Mouse (Mus musculus): ENCODE results near the gene Tln2.

Tln2 gene

DNA sequence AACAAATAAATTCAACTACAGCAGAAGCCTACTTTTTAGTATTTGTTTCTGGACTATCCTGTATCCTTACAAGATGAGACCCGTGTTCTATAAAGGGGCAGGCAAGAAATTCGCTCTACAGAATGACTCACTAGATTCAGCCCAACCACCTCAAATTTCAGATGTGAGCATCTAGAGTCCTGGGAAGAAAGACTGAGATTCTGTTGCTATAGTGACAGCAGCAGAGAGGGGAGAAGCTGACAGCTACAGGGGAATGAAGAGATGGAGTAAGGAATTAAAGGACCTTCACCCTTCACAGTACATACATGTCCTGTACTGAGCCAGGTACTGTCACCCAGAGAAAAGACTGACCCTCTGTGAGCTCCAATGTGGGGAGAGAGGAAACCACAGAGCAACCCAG is 148.8 kb downstream of the Tln2 start:
- in situ Hi-C loops (cut with MboI; ENCODE audit: low pct_unique_long_range_greater_than_20kb in 1 of 2, low sequenced_read_pairs in 2 of 2, unreplicated experiment in 1 of 2): no loop called here

DNA sequence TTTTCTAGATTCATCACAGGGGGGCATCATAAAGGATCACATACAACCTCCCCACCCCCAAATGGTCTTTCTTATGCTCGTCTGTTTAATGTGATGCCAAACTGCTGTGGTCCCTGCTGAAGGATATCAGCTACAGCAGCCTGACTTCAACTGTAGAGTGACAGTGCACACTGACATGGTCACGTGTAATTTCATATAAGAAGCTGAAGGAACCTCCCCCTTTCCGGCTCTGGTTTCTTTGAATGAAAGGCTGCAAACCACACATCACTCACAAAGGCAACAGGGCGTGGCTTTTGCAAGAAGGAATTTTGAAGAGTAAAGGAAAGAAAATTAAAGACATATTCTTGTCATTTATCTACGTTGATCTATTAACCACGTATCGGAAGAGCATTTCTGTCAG is 154.8 kb downstream of the Tln2 start:
- in situ Hi-C loops (cut with MboI; ENCODE audit: low pct_unique_long_range_greater_than_20kb in 1 of 2, low sequenced_read_pairs in 2 of 2, unreplicated experiment in 1 of 2): no loop called here

DNA sequence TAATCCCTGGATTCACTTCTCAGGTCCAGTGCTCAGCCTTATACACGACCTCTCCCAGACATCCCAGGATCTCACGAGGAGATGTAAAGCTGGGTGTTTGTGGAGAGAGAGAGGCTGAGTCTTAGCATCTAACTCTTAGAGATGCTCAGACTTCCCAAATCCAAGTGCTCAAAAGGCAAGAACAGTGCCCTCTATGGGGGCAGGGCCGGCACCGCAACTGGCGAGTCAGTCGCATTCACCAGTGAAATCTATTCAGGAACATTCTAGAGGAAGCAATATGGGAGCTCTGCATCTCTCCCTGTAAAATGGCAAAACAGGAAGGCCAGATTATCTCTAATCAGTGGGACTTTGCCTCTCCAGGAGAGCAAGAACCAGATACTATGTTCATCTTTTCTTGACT is 159.9 kb downstream of the Tln2 start:
- in situ Hi-C loops (cut with MboI; ENCODE audit: low pct_unique_long_range_greater_than_20kb in 1 of 2, low sequenced_read_pairs in 2 of 2, unreplicated experiment in 1 of 2): no loop called here

DNA sequence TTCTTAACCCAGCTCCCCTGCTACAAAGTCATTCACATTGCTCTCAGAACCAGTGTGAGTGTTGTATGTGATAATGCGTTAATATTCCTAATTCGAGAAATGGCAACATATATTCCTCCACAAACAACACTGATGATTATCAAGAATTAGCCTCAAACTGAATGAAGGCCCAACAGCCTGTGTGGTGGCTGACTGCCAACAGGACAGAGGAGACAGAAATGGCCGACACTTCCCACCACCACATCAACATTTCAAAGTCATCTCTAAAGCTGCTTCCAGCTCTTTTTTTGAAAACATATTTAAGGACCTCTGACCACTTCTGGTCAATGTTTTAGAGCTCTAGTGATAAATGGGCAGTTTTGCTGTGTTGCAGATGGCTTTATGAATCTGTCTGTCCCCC is 161.7 kb downstream of the Tln2 start:
- in situ Hi-C loops (cut with MboI; ENCODE audit: low pct_unique_long_range_greater_than_20kb in 1 of 2, low sequenced_read_pairs in 2 of 2, unreplicated experiment in 1 of 2): no loop called here

DNA sequence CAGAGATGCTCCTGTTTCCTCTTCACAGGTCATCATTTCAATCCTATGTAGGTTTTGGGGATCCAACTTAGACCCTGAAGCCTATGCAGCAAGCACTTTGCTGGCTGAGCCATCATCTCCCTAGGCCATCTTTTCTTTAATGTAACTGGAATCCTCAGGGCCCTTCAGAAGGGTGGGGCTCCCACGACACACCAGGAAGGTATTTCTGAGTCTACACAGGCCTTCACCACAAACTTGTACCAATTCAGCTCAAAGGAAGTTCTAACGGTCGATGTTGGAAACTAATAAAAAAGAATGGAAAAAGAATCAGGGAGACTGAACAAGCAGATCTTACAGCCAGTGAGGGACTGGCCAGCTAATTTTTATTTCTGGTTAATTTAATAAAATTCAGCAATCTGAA is 163.1 kb downstream of the Tln2 start:
- in situ Hi-C loops (cut with MboI; ENCODE audit: low pct_unique_long_range_greater_than_20kb in 1 of 2, low sequenced_read_pairs in 2 of 2, unreplicated experiment in 1 of 2): no loop called here

DNA sequence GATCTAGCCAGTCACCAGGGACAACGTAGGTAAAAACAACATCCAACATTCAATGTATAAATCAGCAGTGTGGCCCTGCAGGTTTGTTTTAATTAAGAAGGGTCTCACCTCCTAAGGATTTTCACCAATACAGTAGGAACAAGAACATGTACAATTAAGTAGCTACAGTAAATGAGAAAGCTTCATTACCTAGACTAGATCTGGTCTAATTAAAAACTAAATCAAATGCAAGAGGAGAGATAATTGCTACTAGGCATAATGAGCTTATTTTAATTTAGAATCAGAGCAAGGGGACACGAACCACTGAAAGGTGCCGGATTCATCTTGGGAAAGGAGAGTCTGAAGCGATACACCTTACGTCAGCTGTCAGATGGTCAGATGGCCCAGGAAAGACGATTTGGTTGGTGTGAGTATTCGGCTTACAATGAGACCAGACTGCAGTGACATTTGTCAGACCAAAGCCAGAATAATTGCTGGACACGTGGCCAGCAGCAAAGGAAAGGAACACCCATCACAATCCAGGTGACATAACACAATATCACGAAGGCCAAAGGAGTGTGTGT is 175.4 kb downstream of the Tln2 start:
- in situ Hi-C loops (cut with MboI; ENCODE audit: low pct_unique_long_range_greater_than_20kb in 1 of 2, low sequenced_read_pairs in 2 of 2, unreplicated experiment in 1 of 2): no loop called here

DNA sequence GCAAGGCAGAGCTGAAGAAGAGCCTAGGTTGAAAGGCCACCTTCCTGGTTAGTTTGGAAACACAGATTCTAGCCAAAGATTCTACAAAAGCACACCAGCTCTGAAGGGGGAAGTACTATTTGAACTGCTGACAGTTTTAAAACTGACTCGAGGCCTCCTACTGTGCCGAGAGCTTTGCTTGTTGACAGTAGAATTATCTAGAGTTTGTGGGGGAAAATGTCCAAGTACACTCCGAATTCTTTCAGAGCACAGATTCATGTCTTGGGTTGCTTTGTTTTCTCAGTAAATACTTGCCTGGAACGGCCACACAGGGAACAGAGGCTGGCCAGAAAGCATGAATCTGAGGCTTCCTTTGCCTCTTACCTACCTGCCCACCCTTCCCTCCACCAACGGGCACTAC is 179.4 kb downstream of the Tln2 start:
- in situ Hi-C loops (cut with MboI; ENCODE audit: low pct_unique_long_range_greater_than_20kb in 1 of 2, low sequenced_read_pairs in 2 of 2, unreplicated experiment in 1 of 2): no loop called here

DNA sequence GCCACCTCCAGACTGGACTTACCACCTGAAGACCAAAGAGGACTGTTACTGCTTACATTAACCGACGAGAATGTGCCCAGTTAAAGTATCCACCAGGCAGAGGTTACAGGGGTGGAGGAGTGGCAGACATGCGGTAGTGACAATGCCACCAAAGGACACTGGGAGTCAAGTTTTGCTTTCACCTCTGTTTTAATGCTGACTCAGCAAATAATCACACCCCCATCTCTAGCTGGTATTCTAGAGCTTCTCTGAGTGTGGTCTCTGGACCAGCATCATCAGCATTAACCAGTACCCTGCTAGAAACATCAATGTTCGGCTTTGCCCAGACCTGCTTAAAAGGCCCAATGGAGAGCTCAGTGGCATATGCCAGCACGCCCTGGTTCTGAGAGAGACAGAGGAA is 180.7 kb downstream of the Tln2 start:
- in situ Hi-C loops (cut with MboI; ENCODE audit: low pct_unique_long_range_greater_than_20kb in 1 of 2, low sequenced_read_pairs in 2 of 2, unreplicated experiment in 1 of 2): no loop called here

DNA sequence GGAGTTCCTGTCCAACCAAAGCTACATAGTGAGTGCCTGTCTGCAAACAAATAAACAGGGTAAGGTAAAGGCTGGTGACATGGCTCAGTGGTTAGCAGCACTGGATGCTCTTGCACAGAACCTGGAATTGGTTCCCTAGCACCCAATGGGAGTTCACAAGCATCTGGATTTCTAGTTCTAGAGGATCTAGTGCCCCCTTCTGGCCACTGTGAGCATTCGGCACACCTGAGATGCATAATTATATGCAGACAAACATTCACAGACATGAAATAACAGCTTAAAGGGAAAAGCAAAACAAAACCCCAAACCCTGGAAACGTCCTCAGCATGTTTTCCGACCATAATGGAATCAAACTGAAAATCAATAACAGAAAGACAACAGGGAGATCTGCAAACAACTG is 191.4 kb downstream of the Tln2 start:
- in situ Hi-C loops (cut with MboI; ENCODE audit: low pct_unique_long_range_greater_than_20kb in 1 of 2, low sequenced_read_pairs in 2 of 2, unreplicated experiment in 1 of 2): no loop called here

DNA sequence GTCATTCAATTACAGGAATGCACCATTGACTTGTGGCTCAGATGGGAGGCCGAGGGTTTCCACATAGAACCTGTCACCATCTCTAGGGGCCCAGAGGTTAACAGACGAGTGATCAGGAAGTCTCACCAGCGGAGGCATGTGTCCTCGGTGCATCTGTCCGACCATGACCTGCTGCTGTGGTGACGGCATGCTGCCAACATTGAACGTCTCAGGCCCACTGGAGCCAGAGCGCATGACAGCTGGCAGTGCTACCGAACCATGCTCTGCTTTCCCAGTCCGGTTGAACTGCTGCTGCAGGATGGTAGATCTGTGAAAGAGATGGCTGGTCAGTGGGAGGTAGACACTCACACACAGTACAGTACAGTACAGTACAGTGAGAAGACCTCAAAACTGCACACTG is 197.0 kb downstream of the Tln2 start:
- in situ Hi-C loops (cut with MboI; ENCODE audit: low pct_unique_long_range_greater_than_20kb in 1 of 2, low sequenced_read_pairs in 2 of 2, unreplicated experiment in 1 of 2): no loop called here

DNA sequence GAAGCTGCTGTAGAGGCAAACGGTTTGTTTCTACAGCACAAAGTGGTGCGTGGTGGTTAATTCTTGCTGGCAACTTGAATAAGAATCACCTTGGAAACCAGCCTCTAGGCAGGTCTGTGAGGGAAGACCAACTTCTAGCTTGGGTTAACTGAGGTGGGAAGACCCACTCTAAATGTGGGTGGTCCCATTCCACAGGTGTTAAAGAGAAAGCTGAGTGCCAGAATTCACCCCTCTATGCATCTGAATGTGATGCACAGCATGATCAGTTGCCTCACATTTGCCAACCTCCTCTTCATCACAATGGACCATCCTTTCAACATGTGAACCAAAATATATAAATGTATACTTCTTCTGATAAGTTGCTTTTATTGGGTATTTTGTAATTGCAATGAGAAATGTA is 197.4 kb downstream of the Tln2 start:
- in situ Hi-C loops (cut with MboI; ENCODE audit: low pct_unique_long_range_greater_than_20kb in 1 of 2, low sequenced_read_pairs in 2 of 2, unreplicated experiment in 1 of 2): no loop called here

DNA sequence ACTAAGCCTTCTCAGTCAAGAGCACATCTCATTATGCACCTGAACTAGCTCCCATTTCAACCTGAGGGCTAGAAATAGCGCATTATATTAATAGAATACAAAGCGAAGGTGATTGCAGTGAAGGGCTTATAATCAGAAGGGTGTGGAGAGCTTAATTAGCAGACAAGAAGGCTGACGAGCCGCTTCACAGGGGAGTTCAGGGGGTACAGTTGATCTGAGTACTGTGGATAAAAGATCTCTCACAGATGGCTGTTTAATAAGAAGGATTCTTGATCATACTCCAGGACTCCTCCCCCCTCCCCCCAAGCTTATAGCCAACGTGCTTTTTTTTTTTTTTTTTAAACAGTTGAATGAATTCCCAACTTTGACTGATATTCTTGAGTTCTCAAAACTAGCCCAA is 198.0 kb downstream of the Tln2 start:
- in situ Hi-C loops (cut with MboI; ENCODE audit: low pct_unique_long_range_greater_than_20kb in 1 of 2, low sequenced_read_pairs in 2 of 2, unreplicated experiment in 1 of 2): no loop called here

DNA sequence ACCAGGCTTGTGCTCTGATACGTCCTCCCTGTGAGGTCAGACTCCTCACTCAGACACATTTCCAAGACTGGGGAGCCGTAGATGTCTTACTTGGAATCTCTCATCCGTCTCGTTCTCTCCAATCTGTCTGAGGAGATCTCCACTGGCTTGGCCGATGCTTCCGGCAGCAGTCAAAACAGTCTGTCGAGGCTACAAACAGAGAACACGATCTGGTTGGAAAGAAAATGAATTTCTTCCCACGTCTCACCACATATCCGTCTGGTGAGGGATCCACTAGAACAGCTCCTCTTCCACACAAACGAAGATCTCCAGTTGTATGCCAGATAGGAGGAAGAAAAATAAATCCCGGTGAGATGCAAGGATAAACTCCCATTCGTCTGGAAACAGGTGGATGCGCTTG is 205.1 kb downstream of the Tln2 start:
- in situ Hi-C loops (cut with MboI; ENCODE audit: low pct_unique_long_range_greater_than_20kb in 1 of 2, low sequenced_read_pairs in 2 of 2, unreplicated experiment in 1 of 2): no loop called here

DNA sequence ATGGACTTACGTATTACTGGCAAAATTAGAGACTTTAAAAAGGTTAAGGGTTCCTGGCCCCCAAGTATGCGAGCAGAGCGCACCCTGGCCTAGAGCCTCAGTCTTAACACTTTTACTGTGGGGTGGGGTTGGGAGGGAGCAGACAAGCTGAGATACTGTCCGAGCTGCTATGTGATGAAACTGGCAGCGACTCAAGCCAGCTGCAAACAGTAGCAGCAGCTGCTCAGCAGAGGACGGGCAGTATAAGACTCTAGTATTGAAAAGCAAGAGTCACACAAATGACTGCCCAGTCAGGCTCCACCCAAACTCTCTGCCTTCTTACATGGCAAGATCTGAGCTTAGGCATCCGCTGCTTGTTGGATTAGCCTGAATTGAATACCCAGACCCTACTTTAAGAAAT is 206.1 kb downstream of the Tln2 start:
- in situ Hi-C loops (cut with MboI; ENCODE audit: low pct_unique_long_range_greater_than_20kb in 1 of 2, low sequenced_read_pairs in 2 of 2, unreplicated experiment in 1 of 2): no loop called here

DNA sequence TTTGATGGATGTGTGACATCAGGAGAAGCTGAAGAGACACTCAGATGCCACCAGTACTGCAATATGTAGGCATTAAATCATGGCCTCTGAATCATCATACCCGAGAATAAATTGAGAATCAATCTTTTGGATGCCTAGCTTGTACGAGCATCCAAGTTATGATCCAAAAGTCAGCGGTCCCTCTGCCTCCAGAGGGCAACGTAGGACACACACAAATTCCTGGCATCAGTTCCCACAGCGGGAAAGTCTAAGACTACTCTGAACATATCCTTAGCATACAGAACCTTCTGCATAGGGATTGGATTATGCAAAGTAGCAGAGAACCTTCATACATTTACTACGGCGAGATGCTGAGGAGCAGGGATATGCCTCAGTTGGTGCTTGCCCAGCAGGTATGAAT is 210.5 kb downstream of the Tln2 start:
- in situ Hi-C loops (cut with MboI; ENCODE audit: low pct_unique_long_range_greater_than_20kb in 1 of 2, low sequenced_read_pairs in 2 of 2, unreplicated experiment in 1 of 2): no loop called here

DNA sequence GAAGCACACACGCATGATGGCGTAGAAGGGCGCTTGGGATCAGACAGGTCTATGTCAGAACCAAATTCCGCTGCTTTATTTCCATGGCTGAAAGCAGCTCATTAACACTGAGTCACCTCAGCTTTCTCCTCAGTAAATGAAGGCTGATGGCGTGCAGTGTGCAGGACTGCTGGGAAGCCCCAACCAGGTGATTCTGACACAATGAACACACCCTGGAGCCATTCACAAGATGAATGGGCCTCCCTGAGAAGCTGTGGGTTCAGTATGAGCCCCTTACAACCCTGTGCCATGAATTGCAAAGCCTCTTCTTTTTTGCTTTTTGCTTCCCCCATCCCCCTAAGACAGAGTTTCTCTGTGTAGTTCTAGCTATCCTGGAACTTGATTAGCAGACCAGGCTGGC is 212.3 kb downstream of the Tln2 start:
- in situ Hi-C loops (cut with MboI; ENCODE audit: low pct_unique_long_range_greater_than_20kb in 1 of 2, low sequenced_read_pairs in 2 of 2, unreplicated experiment in 1 of 2): no loop called here

DNA sequence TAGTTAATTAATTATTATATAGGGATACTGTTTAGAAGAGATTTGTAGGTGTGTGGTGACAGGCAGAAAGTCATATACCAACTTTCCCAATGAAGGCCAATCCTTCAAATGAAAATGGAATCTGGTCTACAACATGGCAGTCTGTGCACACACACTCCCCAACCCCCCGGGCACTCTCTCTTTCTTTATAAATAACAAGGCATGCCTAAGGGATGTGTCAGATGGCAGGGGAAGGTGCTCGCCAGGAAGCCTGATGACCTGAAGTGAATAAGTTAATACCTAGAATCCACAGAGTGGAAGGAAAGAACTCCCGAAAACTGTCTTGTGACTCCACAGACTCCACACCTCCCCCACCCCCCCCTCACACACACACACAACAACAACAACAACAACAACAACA is 228.2 kb downstream of the Tln2 start:
- in situ Hi-C loops (cut with MboI; ENCODE audit: low pct_unique_long_range_greater_than_20kb in 1 of 2, low sequenced_read_pairs in 2 of 2, unreplicated experiment in 1 of 2): no loop called here

DNA sequence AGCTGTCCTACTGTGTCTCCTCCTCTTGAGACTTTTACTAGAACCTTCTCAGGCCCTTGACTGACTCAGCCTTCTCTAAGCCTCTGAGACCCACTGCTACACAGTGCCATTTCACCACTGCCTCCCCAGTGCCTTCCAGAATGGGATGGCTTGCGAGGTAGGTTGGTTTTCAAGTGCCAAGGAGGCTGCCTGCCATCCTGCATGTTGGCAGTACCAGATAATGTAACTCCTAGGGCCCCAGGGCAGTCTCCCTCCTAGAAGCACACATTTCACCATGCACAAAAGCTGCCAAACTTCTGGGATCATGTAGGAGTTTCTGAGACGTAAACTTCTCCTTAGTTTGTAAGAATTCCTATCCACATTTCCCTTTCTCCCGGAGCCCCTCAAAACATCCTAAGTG is 231.1 kb downstream of the Tln2 start:
- in situ Hi-C loops (cut with MboI; ENCODE audit: low pct_unique_long_range_greater_than_20kb in 1 of 2, low sequenced_read_pairs in 2 of 2, unreplicated experiment in 1 of 2): no loop called here

DNA sequence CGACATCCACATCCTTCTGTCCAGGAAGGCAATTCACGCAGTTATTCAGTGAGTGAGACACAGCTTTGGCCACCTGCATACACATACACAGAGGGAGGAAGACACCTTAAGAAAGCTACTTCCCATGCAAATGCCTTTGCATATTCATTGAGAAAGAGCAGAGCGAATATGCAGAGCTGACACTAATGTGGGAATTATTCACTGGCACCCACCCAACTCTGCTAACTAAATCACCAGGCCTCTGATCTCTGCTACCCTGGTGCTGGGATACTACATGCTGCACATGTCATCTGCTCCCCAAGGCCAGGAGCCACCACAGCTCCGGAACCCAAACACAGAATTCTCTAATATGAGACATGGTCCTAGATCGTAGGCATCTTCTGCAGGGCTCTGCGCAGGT is 237.6 kb downstream of the Tln2 start:
- in situ Hi-C loops (cut with MboI; ENCODE audit: low pct_unique_long_range_greater_than_20kb in 1 of 2, low sequenced_read_pairs in 2 of 2, unreplicated experiment in 1 of 2): no loop called here

DNA sequence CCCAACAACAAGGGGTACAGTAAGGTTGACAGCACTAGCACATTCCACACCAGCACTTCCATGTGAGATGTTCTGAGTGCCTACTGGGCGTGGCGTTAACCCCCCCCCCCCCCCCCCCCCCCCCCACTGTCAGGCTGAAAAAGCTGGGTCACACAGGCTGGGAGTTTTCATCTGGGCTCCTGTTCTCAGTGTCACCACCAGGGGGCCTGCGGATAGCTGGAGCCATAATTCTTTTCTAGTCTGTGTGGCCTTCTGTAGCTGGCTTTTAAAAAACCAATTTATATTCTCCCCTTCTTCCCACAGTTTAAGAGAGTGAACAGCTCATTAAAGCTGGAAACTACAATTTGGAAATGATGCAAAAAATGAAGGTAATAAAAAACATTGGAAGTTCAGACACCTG is 244.1 kb downstream of the Tln2 start:
- in situ Hi-C loops (cut with MboI; ENCODE audit: low pct_unique_long_range_greater_than_20kb in 1 of 2, low sequenced_read_pairs in 2 of 2, unreplicated experiment in 1 of 2): no loop called here

DNA sequence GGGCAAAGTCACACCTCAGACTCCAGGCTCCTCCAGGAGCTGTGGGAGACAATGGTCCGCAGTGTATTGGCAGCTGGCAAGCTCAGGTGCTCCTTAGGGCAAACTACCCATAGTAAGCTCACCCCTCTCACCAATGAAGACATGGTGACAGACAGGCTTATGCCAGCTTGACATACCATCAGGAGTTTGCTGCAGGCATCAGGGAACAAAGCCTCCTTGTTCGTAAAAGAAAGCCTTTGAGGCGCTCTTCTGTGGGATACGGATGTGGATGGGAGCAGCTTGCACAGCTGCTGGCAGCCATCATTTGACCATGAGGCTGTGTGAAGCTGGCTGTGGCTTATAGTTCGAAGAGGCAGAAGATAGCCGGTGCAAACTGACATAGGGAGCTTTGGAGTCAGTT is 254.5 kb downstream of the Tln2 start:
- in situ Hi-C loops (cut with MboI; ENCODE audit: low pct_unique_long_range_greater_than_20kb in 1 of 2, low sequenced_read_pairs in 2 of 2, unreplicated experiment in 1 of 2): no loop called here
